Mouse (Mus musculus): ENCODE measurements around the gene Pdyn. TPM values are rescaled to one million over a fixed set of nuclear protein-coding genes. Genes with fewer than 3 reads are reported as not detected.
A peak's percentile ranks its signal among the peaks of the same experiment; 100 is the strongest.

The Pdyn gene
- polyA plus RNA-seq (2015; fragmentation: Nextera tagmentation; extraction: Ambion mirVana): 4.7 and 9.2 TPM in 2 replicates

DNA sequence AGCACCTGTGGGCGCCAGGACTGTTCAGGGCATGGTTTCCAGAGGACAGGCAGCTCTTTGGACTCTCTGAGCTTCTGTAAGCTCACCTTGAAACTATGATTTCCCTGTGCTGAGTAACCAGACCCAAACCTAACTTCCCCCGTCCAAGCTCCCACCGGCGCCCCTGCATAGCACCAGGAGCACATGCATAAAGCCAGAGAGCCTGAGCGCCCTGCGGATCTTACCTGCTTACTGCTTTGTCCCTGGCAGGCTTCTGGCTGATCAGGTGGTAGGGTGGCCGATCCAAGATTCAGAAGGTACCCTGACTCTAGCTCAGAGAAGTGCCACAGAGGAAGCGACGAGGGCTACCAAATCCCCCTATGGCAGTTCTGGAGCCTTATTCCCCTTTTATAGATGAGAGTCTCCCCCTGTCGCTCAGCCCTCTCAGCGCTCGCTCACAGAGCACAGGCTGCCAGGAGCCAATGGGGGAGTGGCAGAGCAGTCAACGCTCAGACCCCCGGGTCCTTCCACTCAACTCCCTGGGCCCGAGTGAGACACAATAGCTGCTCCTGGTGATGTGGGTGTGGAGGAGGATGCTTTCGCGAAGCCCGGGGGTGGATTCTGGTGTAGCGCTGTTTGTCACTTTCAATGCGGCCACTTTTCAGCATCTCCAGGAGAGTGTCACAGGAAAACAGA, at the start of gene Pdyn:
TSS of gene Pdyn (minus strand) at position 361 of the 675 bp plus-strand sequence.
- Histone ChIP-seq H3K9me3 (ENCODE audit: control insufficient read depth, low read length) (no peaks in the 10 kb centered on the region), H3K4me3 (replicated peaks; ENCODE audit: low read length) (peak within 1 kb of the TSS; percentile 27), H3K27ac (ENCODE audit: low read length) (no peak within 1 kb of the TSS), H3K4me1 (replicated peaks; ENCODE audit: control insufficient read depth, insufficient read depth, low read length) (peaks cover 9% of the 10 kb centered on the region), H3K9ac (replicated peaks; ENCODE audit: low read depth, low read length) (peak within 1 kb of the TSS; percentile 27), H3K36me3 (ENCODE audit: control insufficient read depth, insufficient read depth) (no peaks in the 10 kb centered on the region), H3K27me3 (replicated peaks; ENCODE audit: control insufficient read depth, insufficient read depth, low read length) (0 out of 2 replicates have a peak, but pooled peaks cover 2% of the 10 kb centered on the region), H3K4me2 (ENCODE audit: low read length) (peak within 1 kb of the TSS; percentile 54)
- peak; percentile 91 for ATAC-seq
- 4% methylated on average over 20 of the region's 20 CpGs for WGBS

GRCm38 (mm10) chr2:129742016-129742415, 42.4 kb upstream of the Pdyn start:
- 94% methylated on average over 7 of the region's 7 CpGs for WGBS
- H3K4me2 ChIP-seq (ENCODE audit: low read length): no peak overlapping the region
- no peaks in the 10 kb centered on the region for H3K4me1 ChIP-seq (replicated peaks; ENCODE audit: control insufficient read depth, insufficient read depth, low read length)
- no peaks in the 10 kb centered on the region for H3K36me3 ChIP-seq (ENCODE audit: control insufficient read depth, insufficient read depth)
- no peak overlapping the region for H3K4me3 ChIP-seq (replicated peaks; ENCODE audit: low read length)
- no peak overlapping the region for H3K27ac ChIP-seq (ENCODE audit: low read length)
- H3K27me3 ChIP-seq (replicated peaks; ENCODE audit: control insufficient read depth, insufficient read depth, low read length): no peaks in the 10 kb centered on the region
- no peak overlapping the region for H3K9ac ChIP-seq (replicated peaks; ENCODE audit: low read depth, low read length)
- no peak for ATAC-seq
- no peaks in the 10 kb centered on the region for H3K9me3 ChIP-seq (ENCODE audit: control insufficient read depth, low read length)

- H3K27me3 ChIP-seq (replicated peaks; ENCODE audit: control insufficient read depth, insufficient read depth, low read length): no peaks in the 10 kb centered on the region
- H3K9me3 ChIP-seq (ENCODE audit: control insufficient read depth, low read length): no peaks in the 10 kb centered on the region
- WGBS: 84% methylated on average over 3 of the region's 3 CpGs
Measured at GRCm38 (mm10) chr2:129740515-129740914, 40.9 kb upstream of the Pdyn start.

GRCm38 (mm10) chr2:129734031-129734430, 34.4 kb upstream of the Pdyn start:
- Histone ChIP-seq H3K9ac (replicated peaks; ENCODE audit: low read depth, low read length) (no peak overlapping the region), H3K36me3 (ENCODE audit: control insufficient read depth, insufficient read depth) (no peaks in the 10 kb centered on the region), H3K4me3 (replicated peaks; ENCODE audit: low read length) (no peak overlapping the region), H3K27me3 (replicated peaks; ENCODE audit: control insufficient read depth, insufficient read depth, low read length) (no peaks in the 10 kb centered on the region), H3K9me3 (ENCODE audit: control insufficient read depth, low read length) (no peaks in the 10 kb centered on the region), H3K27ac (ENCODE audit: low read length) (no peak overlapping the region), H3K4me1 (replicated peaks; ENCODE audit: control insufficient read depth, insufficient read depth, low read length) (no peaks in the 10 kb centered on the region), H3K4me2 (ENCODE audit: low read length) (no peak overlapping the region)
- WGBS: 75% methylated on average over 8 of the region's 8 CpGs
- ATAC-seq: no peak

More at GRCm38 (mm10) chr2:129740515-129740914, 40.9 kb upstream of the Pdyn start:
- H3K27ac ChIP-seq (ENCODE audit: low read length): no peak overlapping the region
- no peaks in the 10 kb centered on the region for H3K36me3 ChIP-seq (ENCODE audit: control insufficient read depth, insufficient read depth)
- no peak overlapping the region for H3K4me2 ChIP-seq (ENCODE audit: low read length)
- no peak for ATAC-seq
- H3K9ac ChIP-seq (replicated peaks; ENCODE audit: low read depth, low read length): no peak overlapping the region
- no peak overlapping the region for H3K4me3 ChIP-seq (replicated peaks; ENCODE audit: low read length)
- H3K4me1 ChIP-seq (replicated peaks; ENCODE audit: control insufficient read depth, insufficient read depth, low read length): no peaks in the 10 kb centered on the region

- Histone ChIP-seq H3K4me3 (replicated peaks; ENCODE audit: low read length) (no peak overlapping the region), H3K27me3 (replicated peaks; ENCODE audit: control insufficient read depth, insufficient read depth, low read length) (no peaks in the 10 kb centered on the region), H3K36me3 (ENCODE audit: control insufficient read depth, insufficient read depth) (no peaks in the 10 kb centered on the region), H3K9me3 (ENCODE audit: control insufficient read depth, low read length) (no peaks in the 10 kb centered on the region), H3K4me1 (replicated peaks; ENCODE audit: control insufficient read depth, insufficient read depth, low read length) (no peaks in the 10 kb centered on the region), H3K9ac (replicated peaks; ENCODE audit: low read depth, low read length) (no peak overlapping the region), H3K4me2 (ENCODE audit: low read length) (no peak overlapping the region), H3K27ac (ENCODE audit: low read length) (no peak overlapping the region)
- WGBS: 78% methylated on average over 1 of the region's 1 CpGs
- no peak for ATAC-seq
Measured at GRCm38 (mm10) chr2:129729681-129730080, 30.0 kb upstream of the Pdyn start.

DNA sequence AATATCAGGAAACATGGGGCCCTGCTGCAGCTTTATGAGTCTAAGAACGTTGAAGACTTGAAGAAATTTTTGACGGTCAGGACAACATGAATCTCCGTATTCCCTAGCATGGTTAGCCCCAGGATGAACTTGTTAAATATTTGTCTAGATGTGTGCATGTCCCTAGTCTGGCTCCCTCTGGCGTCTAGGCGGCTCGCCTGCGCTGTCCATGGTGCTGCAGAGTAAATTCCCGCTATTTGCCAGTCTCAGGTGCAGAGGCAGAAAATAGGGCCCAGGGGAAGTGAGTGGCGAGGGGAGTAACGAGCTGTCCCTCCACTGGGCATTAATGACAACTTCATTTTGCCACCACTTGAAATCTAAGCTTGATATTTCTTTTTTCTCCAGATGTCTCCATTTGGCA, 16.0 kb upstream of the Pdyn start:
- 0 out of 2 replicates have a peak, but pooled peaks cover 3% of the 10 kb centered on the region for H3K27me3 ChIP-seq (replicated peaks; ENCODE audit: control insufficient read depth, insufficient read depth, low read length)
- H3K4me2 ChIP-seq (ENCODE audit: low read length): no peak overlapping the region
- H3K27ac ChIP-seq (ENCODE audit: low read length): no peak overlapping the region
- H3K9ac ChIP-seq (replicated peaks; ENCODE audit: low read depth, low read length): no peak overlapping the region
- WGBS: 18% methylated on average over 10 of the region's 10 CpGs
- no peaks in the 10 kb centered on the region for H3K9me3 ChIP-seq (ENCODE audit: control insufficient read depth, low read length)
- no peak for ATAC-seq
- no peak overlapping the region for H3K4me3 ChIP-seq (replicated peaks; ENCODE audit: low read length)
- H3K36me3 ChIP-seq (ENCODE audit: control insufficient read depth, insufficient read depth): no peaks in the 10 kb centered on the region
- H3K4me1 ChIP-seq (replicated peaks; ENCODE audit: control insufficient read depth, insufficient read depth, low read length): no peaks in the 10 kb centered on the region

DNA sequence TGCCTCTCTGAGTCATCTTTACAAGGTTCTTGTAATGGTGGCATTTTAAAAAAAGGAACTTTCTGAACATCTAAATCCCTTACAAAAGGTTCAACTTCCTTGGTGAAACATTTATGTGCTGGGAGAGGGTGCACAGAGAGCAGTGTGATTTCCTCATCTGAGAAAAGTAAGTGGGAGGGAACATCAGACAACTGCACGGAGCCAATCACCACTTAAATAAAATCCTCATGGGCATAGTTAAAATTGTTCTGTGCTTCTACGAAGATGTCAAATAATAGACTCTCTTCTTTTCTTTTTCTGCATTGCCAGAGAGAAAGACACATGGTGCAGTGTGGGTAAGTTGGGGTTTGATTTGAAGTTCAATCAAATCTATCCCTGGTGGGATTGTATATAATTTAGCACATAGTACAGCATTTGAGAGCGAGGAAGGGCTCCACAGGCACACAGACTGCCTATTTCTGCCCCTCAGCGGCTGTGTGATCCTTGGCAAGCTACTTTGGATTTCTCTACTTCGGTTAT, 13.4 kb upstream of the Pdyn start:
- Histone ChIP-seq H3K36me3 (ENCODE audit: control insufficient read depth, insufficient read depth) (no peaks in the 10 kb centered on the region), H3K9ac (replicated peaks; ENCODE audit: low read depth, low read length) (no peak overlapping the region), H3K4me1 (replicated peaks; ENCODE audit: control insufficient read depth, insufficient read depth, low read length) (no peaks in the 10 kb centered on the region), H3K27me3 (replicated peaks; ENCODE audit: control insufficient read depth, insufficient read depth, low read length) (0 out of 2 replicates have a peak, but pooled peaks cover 3% of the 10 kb centered on the region), H3K27ac (ENCODE audit: low read length) (no peak overlapping the region), H3K4me3 (replicated peaks; ENCODE audit: low read length) (no peak overlapping the region), H3K4me2 (ENCODE audit: low read length) (no peak overlapping the region), H3K9me3 (ENCODE audit: control insufficient read depth, low read length) (no peaks in the 10 kb centered on the region)
- ATAC-seq: peak; percentile 71; the same call in 1 of the 2 replicates
- WGBS: 69% methylated on average over 5 of the region's 5 CpGs

DNA sequence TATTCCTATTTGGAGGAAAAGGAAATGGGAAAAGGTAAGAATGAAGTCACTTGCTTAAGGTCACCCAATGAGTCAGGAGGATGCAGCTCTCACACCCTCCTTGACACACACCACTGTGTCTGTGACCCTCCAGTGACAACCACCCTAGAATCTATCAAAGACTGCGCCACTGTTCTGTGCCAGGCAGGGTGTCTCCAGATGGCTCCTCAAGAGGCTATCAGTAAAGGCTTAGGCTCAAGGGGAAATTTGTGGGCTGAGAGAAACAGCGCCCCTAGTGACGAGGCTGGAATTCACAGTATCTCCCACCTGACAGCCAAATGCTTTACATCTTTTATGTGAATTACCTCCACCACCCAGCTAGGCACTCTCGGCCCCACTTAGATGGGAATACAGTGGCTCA, 3.6 kb downstream of the Pdyn start:
- Histone ChIP-seq H3K36me3 (ENCODE audit: control insufficient read depth, insufficient read depth) (no peaks in the 10 kb centered on the region), H3K4me2 (ENCODE audit: low read length) (no peak overlapping the region), H3K27me3 (replicated peaks; ENCODE audit: control insufficient read depth, insufficient read depth, low read length) (0 out of 2 replicates have a peak, but pooled peaks cover 2% of the 10 kb centered on the region), H3K9ac (replicated peaks; ENCODE audit: low read depth, low read length) (no peak overlapping the region), H3K9me3 (ENCODE audit: control insufficient read depth, low read length) (no peaks in the 10 kb centered on the region), H3K27ac (ENCODE audit: low read length) (no peak overlapping the region), H3K4me3 (replicated peaks; ENCODE audit: low read length) (no peak overlapping the region), H3K4me1 (replicated peaks; ENCODE audit: control insufficient read depth, insufficient read depth, low read length) (peaks cover 9% of the 10 kb centered on the region)
- ATAC-seq: peak; percentile 43
- 12% methylated on average over 4 of the region's 4 CpGs for WGBS

DNA sequence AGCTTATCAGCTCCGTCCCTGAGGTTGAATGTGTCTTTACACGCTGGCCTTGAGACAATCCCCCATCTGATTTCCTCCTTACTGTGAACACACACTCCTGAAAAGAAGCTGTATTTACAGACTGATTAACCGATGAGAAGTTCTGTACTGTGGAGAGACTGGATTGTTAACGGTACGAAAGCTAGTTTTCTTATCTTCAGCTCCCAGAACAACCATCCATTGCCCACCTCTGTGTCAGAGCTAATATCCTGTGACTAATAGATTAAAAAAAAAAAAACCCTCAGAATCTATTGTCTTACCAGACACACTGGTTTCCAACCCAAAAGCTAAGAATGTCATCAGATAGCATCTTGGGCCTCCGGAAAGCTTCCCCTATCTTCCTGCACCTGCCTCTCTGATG, 5.3 kb downstream of the Pdyn start:
- H3K4me3 ChIP-seq (replicated peaks; ENCODE audit: low read length): no peak overlapping the region
- H3K27ac ChIP-seq (ENCODE audit: low read length): no peak overlapping the region
- H3K9ac ChIP-seq (replicated peaks; ENCODE audit: low read depth, low read length): no peak overlapping the region
- peaks cover 2% of the 10 kb centered on the region for H3K4me1 ChIP-seq (replicated peaks; ENCODE audit: control insufficient read depth, insufficient read depth, low read length)
- H3K4me2 ChIP-seq (ENCODE audit: low read length): no peak overlapping the region
- no peak for ATAC-seq
- no peaks in the 10 kb centered on the region for H3K9me3 ChIP-seq (ENCODE audit: control insufficient read depth, low read length)
- H3K27me3 ChIP-seq (replicated peaks; ENCODE audit: control insufficient read depth, insufficient read depth, low read length): 0 out of 2 replicates have a peak, but pooled peaks cover 1% of the 10 kb centered on the region
- 75% methylated on average over 6 of the region's 6 CpGs for WGBS
- H3K36me3 ChIP-seq (ENCODE audit: control insufficient read depth, insufficient read depth): no peaks in the 10 kb centered on the region

Measured in forebrain, embryonic 16.5 days (tissue).